Mouse (Mus musculus) neural tube, embryonic 15.5 days (tissue): ENCODE measurements around the gene Tacc3. TPM values are rescaled to one million over a fixed set of nuclear protein-coding genes. Genes with fewer than 3 reads are reported as not detected.

ENCODE experiments used
- ATAC-seq: fragments of 200-750 bp; cut with Nextera tagmentation; 2 replicates; pipeline ENCODE4 v1.8.0; 2017; ENCODE audit warnings: mild to moderate bottlenecking, moderate TSS enrichment, moderate library complexity; ENCODE audit not compliant: low FRiP score
- H3K27ac ChIP-seq: fragments of 300-500 bp; sonication (generic); replicated peaks from 2 replicates; pipeline ENCODE4 v1.5.1; 2015; ENCODE audit warnings: mild to moderate bottlenecking, inconsistent platforms
- H3K27me3 ChIP-seq: fragments of 300-500 bp; sonication (generic); replicated peaks from 2 replicates; pipeline ENCODE4 v1.6.1; 2015; ENCODE audit warnings: inconsistent platforms
- H3K36me3 ChIP-seq: fragments of 300-500 bp; sonication (generic); 2 replicates; pipeline ENCODE4 v1.6.1; 2015; ENCODE audit warnings: inconsistent platforms
- H3K4me1 ChIP-seq: fragments of 300-500 bp; sonication (generic); 2 replicates; pipeline ENCODE4 v1.6.1; 2015; ENCODE audit warnings: inconsistent platforms
- H3K4me2 ChIP-seq: fragments of 300-500 bp; sonication (generic); 2 replicates; pipeline ENCODE4 v1.6.1; 2015; ENCODE audit warnings: inconsistent platforms, mild to moderate bottlenecking, moderate library complexity
- H3K4me3 ChIP-seq: fragments of 300-500 bp; sonication (generic); replicated peaks from 2 replicates; pipeline ENCODE4 v1.5.1; 2015; ENCODE audit warnings: mild to moderate bottlenecking, inconsistent platforms
- H3K9ac ChIP-seq: fragments of 300-500 bp; sonication (generic); replicated peaks from 2 replicates; pipeline ENCODE4 v1.6.1; 2015; ENCODE audit warnings: mild to moderate bottlenecking, inconsistent platforms
- H3K9me3 ChIP-seq: fragments of 300-500 bp; sonication (generic); replicated peaks from 2 replicates; pipeline ENCODE4 v1.6.1; 2016; ENCODE audit warnings: inconsistent platforms
- WGBS: fragments of 180-500 bp; shearing (Covaris S2); methylation state at CpG from one replicate; pipeline ENCODE4 v1.1.7; 2015; ENCODE audit warnings: mixed read lengths; 5-methylcytosine and 5-hydroxymethylcytosine counted together
- polyA plus RNA-seq: library from polyadenylated mRNA; unstranded; fragments of >200 nt; fragmentation: Nextera tagmentation; extraction: Ambion mirVana; gene quantifications from 2 replicates; pipeline ENCODE4 v1.2.1, GENCODE M21; 2015

Tacc3 gene
- polyA plus RNA-seq, 1 experiment from 2014 or later = 27.5 TPM

GRCm38 (mm10) chr5:33632526-33632925 lies 25.4 kb upstream of the Tacc3 start:
- H3K9ac ChIP-seq = no peak overlapping the region
- H3K4me1 ChIP-seq = peaks cover 23% of the 10 kb centered on the region
- no peak overlapping the region for H3K4me3 ChIP-seq
- H3K36me3 ChIP-seq = 0 out of 2 replicates have a peak, but pooled peaks cover under 1% of the 10 kb centered on the region
- no peak for ATAC-seq
- H3K27ac ChIP-seq = no peak overlapping the region
- no peak overlapping the region for H3K4me2 ChIP-seq
- H3K27me3 ChIP-seq = no peaks in the 10 kb centered on the region
- WGBS = 96% methylated on average over 1 of the region's 1 CpGs
- H3K9me3 ChIP-seq = no peaks in the 10 kb centered on the region

GRCm38 (mm10) chr5:33635361-33635760 lies 22.6 kb upstream of the Tacc3 start:
- Histone ChIP-seq H3K4me1 (peaks cover 7% of the 10 kb centered on the region), H3K36me3 (peaks cover 8% of the 10 kb centered on the region), H3K9me3 (no peaks in the 10 kb centered on the region), H3K27ac (no peak overlapping the region), H3K4me3 (no peak overlapping the region), H3K4me2 (no peak overlapping the region), H3K9ac (no peak overlapping the region), H3K27me3 (no peaks in the 10 kb centered on the region)
- WGBS = 87% methylated on average over 3 of the region's 3 CpGs
- ATAC-seq = no peak

- Histone ChIP-seq H3K4me2 (no peak overlapping the region), H3K9ac (no peak overlapping the region), H3K27me3 (no peaks in the 10 kb centered on the region), H3K27ac (no peak overlapping the region), H3K4me1 (no peaks in the 10 kb centered on the region), H3K4me3 (no peak overlapping the region), H3K36me3 (peaks cover 26% of the 10 kb centered on the region), H3K9me3 (no peaks in the 10 kb centered on the region)
- WGBS = 84% methylated on average over 3 of the region's 3 CpGs
- ATAC-seq = no peak
These were observed 20.1 kb upstream of the Tacc3 start for GRCm38 (mm10) chr5:33637606-33638350.

- Histone ChIP-seq H3K4me3 (no peak overlapping the region), H3K27me3 (no peaks in the 10 kb centered on the region), H3K9ac (no peak overlapping the region), H3K36me3 (peaks cover 36% of the 10 kb centered on the region), H3K4me2 (no peak overlapping the region), H3K4me1 (no peaks in the 10 kb centered on the region), H3K9me3 (no peaks in the 10 kb centered on the region), H3K27ac (no peak overlapping the region)
- no peak for ATAC-seq
- WGBS = 74% methylated on average over 4 of the region's 4 CpGs
These were observed 19.1 kb upstream of the Tacc3 start for GRCm38 (mm10) chr5:33638826-33639225.

GRCm38 (mm10) chr5:33640652-33641051 lies 17.3 kb upstream of the Tacc3 start:
- ATAC-seq = no peak
- H3K9me3 ChIP-seq = no peaks in the 10 kb centered on the region
- no peak overlapping the region for H3K27ac ChIP-seq
- peaks cover 49% of the 10 kb centered on the region for H3K36me3 ChIP-seq
- H3K4me2 ChIP-seq = no peak overlapping the region
- no peaks in the 10 kb centered on the region for H3K4me1 ChIP-seq
- H3K9ac ChIP-seq = no peak overlapping the region
- WGBS = 37% methylated on average over 3 of the region's 3 CpGs
- no peak overlapping the region for H3K4me3 ChIP-seq
- no peaks in the 10 kb centered on the region for H3K27me3 ChIP-seq

- Histone ChIP-seq H3K27me3 (no peaks in the 10 kb centered on the region), H3K9me3 (no peaks in the 10 kb centered on the region), H3K27ac (peak overlapping the region; percentile 99; the same call in 1 of the 2 replicates), H3K4me2 (peak overlapping the region; percentile 68), H3K4me3 (peak overlapping the region; percentile 85), H3K36me3 (peaks cover 38% of the 10 kb centered on the region), H3K9ac (peak overlapping the region; percentile 85), H3K4me1 (peaks cover 39% of the 10 kb centered on the region)
- ATAC-seq = no peak
- 13% methylated on average over 2 of the region's 2 CpGs for WGBS
These were observed 6.9 kb upstream of the Tacc3 start for GRCm38 (mm10) chr5:33651017-33651416.

- Histone ChIP-seq H3K9me3 (no peaks in the 10 kb centered on the region), H3K4me1 (peaks cover 44% of the 10 kb centered on the region), H3K27ac (peak overlapping the region; percentile 99), H3K4me3 (peak overlapping the region; percentile 85), H3K36me3 (peaks cover 33% of the 10 kb centered on the region), H3K27me3 (no peaks in the 10 kb centered on the region), H3K9ac (peak overlapping the region; percentile 85), H3K4me2 (peak overlapping the region; percentile 68)
- 0% methylated on average over 11 of the region's 11 CpGs for WGBS
- no peak; the same call in 1 of the 2 replicates for ATAC-seq
These were observed 6.4 kb upstream of the Tacc3 start for GRCm38 (mm10) chr5:33651541-33651920.

GRCm38 (mm10) chr5:33651921-33652782 lies 5.8 kb upstream of the Tacc3 start, which contains the start of gene Slbp:
TSS of gene Slbp (minus strand) at chr5:33652574.
- Histone ChIP-seq H3K4me3 (peak within 1 kb of the TSS; percentile 85), H3K9me3 (no peaks in the 10 kb centered on the region), H3K4me1 (peaks cover 50% of the 10 kb centered on the region), H3K4me2 (peak within 1 kb of the TSS; percentile 68), H3K9ac (peak within 1 kb of the TSS; percentile 85), H3K27ac (peak within 1 kb of the TSS; percentile 99), H3K36me3 (peaks cover 32% of the 10 kb centered on the region), H3K27me3 (no peaks in the 10 kb centered on the region)
- peak; percentile 95 for ATAC-seq
- WGBS = under 1% methylated on average over 82 of the region's 82 CpGs

GRCm38 (mm10) chr5:33652783-33653173 lies 5.2 kb upstream of the Tacc3 start:
- ATAC-seq = peak; percentile 7; the same call in 1 of the 2 replicates
- peak overlapping the region; percentile 99 for H3K27ac ChIP-seq
- 2% methylated on average over 9 of the region's 9 CpGs for WGBS

GRCm38 (mm10) chr5:33654424-33654823 lies 3.5 kb upstream of the Tacc3 start:
- WGBS = 97% methylated on average over 13 of the region's 13 CpGs
- Histone ChIP-seq H3K36me3 (peaks cover 20% of the 10 kb centered on the region), H3K4me2 (no peak overlapping the region), H3K4me1 (peaks cover 61% of the 10 kb centered on the region), H3K9ac (no peak overlapping the region), H3K9me3 (no peaks in the 10 kb centered on the region), H3K4me3 (no peak overlapping the region), H3K27me3 (no peaks in the 10 kb centered on the region), H3K27ac (no peak overlapping the region)
- ATAC-seq = no peak

More at GRCm38 (mm10) chr5:33652783-33653173, 5.2 kb upstream of the Tacc3 start:
- 0 out of 2 replicates have a peak overlapping the region, but pooled peaks have one; percentile 11 for H3K9ac ChIP-seq
- H3K9me3 ChIP-seq = no peaks in the 10 kb centered on the region
- H3K27me3 ChIP-seq = no peaks in the 10 kb centered on the region
- peaks cover 51% of the 10 kb centered on the region for H3K4me1 ChIP-seq
- H3K4me3 ChIP-seq = peak overlapping the region; percentile 85
- peaks cover 28% of the 10 kb centered on the region for H3K36me3 ChIP-seq
- peak overlapping the region; percentile 68 for H3K4me2 ChIP-seq

- no peaks in the 10 kb centered on the region for H3K9me3 ChIP-seq
- no peak for ATAC-seq
- no peak overlapping the region for H3K4me3 ChIP-seq
- H3K27ac ChIP-seq = no peak overlapping the region
- H3K9ac ChIP-seq = no peak overlapping the region
- peaks cover 14% of the 10 kb centered on the region for H3K36me3 ChIP-seq
- 95% methylated on average over 10 of the region's 10 CpGs for WGBS
- H3K4me2 ChIP-seq = no peak overlapping the region
- H3K27me3 ChIP-seq = no peaks in the 10 kb centered on the region
- H3K4me1 ChIP-seq = peaks cover 56% of the 10 kb centered on the region
These were observed 2.6 kb upstream of the Tacc3 start for GRCm38 (mm10) chr5:33655251-33655840.
